Mouse (Mus musculus) embryonic fibroblast, embryonic 13.5 days (primary cell): ENCODE measurements around the gene Zbtb37.

Experiments used
- CTCF ChIP-seq: IDR thresholded peaks from 2 replicates; pipeline ENCODE4 v1.5.1; 2011; ENCODE audit warnings: mild to moderate bottlenecking, control low read depth, low read length, moderate library complexity, borderline replicate concordance; ENCODE audit not compliant: insufficient read depth
- POLR2A ChIP-seq: IDR thresholded peaks from 2 replicates; pipeline ENCODE4 v1.6.1; 2011; ENCODE audit warnings: low read depth, mild to moderate bottlenecking, control low read depth, low read length, moderate library complexity

DNA sequence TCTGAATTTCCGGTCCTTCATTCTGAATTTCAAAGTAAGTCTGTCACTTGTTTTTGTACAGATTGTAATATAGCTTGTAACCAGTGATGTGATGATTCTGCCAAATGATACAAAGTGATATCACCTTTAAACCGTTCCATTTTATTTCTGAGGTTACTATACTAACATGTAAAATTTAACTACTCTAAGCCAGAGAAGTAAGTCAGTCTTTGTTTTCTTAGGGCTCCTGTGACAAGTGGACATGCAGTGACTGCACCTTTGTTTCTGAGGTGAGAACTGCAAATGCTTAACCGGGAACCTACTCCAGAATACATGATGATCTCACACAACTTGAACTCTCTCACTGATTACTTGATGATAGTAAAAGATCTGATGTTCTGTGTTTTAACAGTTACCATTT lies 3.4 kb upstream of the Zbtb37 start:
- no peak for TF ChIP-seq POLR2A
- no peak for TF ChIP-seq CTCF
